8 mouse cellular contexts compared by ENCODE assay signal in genomic region chr2:32534733-32535471, GRCm38 (mm10). TPM values are rescaled to one million over a fixed set of nuclear protein-coding genes. Genes with fewer than 3 reads are reported as not detected.
A peak's percentile ranks its signal among the peaks of the same experiment; 100 is the strongest.
DNase-seq lines count a peak whose midpoint lies in the region; ATAC-seq lines count a peak whose summit lies in the region.

Gene Fam102a, plus strand, starts transcription at chr2:32535332.

- H3K27me3 ChIP-seq in heart, embryonic 13.5 days (replicated peaks) = no peaks in the 10 kb centered on the region
- H3K27me3 ChIP-seq in liver, embryonic 13.5 days = peaks cover 63% of the 10 kb centered on the region
- H3K27me3 ChIP-seq in stomach, embryonic 16.5 days (ENCODE audit: control insufficient read depth, insufficient read depth, low read length) = no peaks in the 10 kb centered on the region

- H3K36me3 ChIP-seq in heart, embryonic 13.5 days = no peaks in the 10 kb centered on the region
- H3K36me3 ChIP-seq in liver, embryonic 13.5 days = no peaks in the 10 kb centered on the region
- no peaks in the 10 kb centered on the region for H3K36me3 ChIP-seq in stomach, embryonic 16.5 days (ENCODE audit: control insufficient read depth, insufficient read depth, low read length)

- peaks cover 53% of the 10 kb centered on the region for H3K4me1 ChIP-seq in heart, embryonic 13.5 days
- H3K4me1 ChIP-seq in liver, embryonic 13.5 days (replicated peaks) = peaks cover 52% of the 10 kb centered on the region
- peaks cover 44% of the 10 kb centered on the region for H3K4me1 ChIP-seq in stomach, embryonic 16.5 days (ENCODE audit: control insufficient read depth, insufficient read depth, low read length)

- peak within 1 kb of the TSS; percentile 95 for H3K4me3 ChIP-seq in heart, embryonic 13.5 days
- H3K4me3 ChIP-seq in liver, embryonic 13.5 days (replicated peaks) = peak within 1 kb of the TSS; percentile 79
- H3K4me3 ChIP-seq in stomach, embryonic 16.5 days (replicated peaks; ENCODE audit: low read length) = peak within 1 kb of the TSS; percentile 75

- H3K9me3 ChIP-seq in heart, embryonic 13.5 days = no peaks in the 10 kb centered on the region
- H3K9me3 ChIP-seq in liver, embryonic 13.5 days (replicated peaks) = no peaks in the 10 kb centered on the region
- no peaks in the 10 kb centered on the region for H3K9me3 ChIP-seq in stomach, embryonic 16.5 days (replicated peaks; ENCODE audit: control insufficient read depth, low read length)

- peak; percentile 98 for DNase-seq in CD4-positive helper T cell, adult 2 months (ENCODE audit: low read depth, low spot score)
- peak; percentile 91 for DNase-seq in brain, embryonic 18.5 days (ENCODE audit: low read depth, low spot score)
- DNase-seq in kidney, postnatal 14 days = peak; percentile 99
- DNase-seq in liver, embryonic 13.5 days = peak; percentile 95
- DNase-seq in neural tube, embryonic 10.5 days (ENCODE audit: extremely low spot score, low spot score) = peak; percentile 100

- H3K4me2 ChIP-seq in heart, embryonic 13.5 days = peak within 1 kb of the TSS; percentile 88
- H3K4me2 ChIP-seq in liver, embryonic 13.5 days = peak within 1 kb of the TSS; percentile 100
- H3K4me2 ChIP-seq in stomach, embryonic 16.5 days (ENCODE audit: low read depth, low read length) = peak within 1 kb of the TSS; percentile 89

- H3K9ac ChIP-seq in heart, embryonic 13.5 days = peak within 1 kb of the TSS; percentile 96
- H3K9ac ChIP-seq in liver, embryonic 13.5 days = peak within 1 kb of the TSS; percentile 82
- peak within 1 kb of the TSS; percentile 91 for H3K9ac ChIP-seq in stomach, embryonic 16.5 days (ENCODE audit: low read length)

- peak within 1 kb of the TSS; percentile 95 for H3K27ac ChIP-seq in heart, embryonic 13.5 days (replicated peaks)
- H3K27ac ChIP-seq in liver, embryonic 13.5 days = peak within 1 kb of the TSS; percentile 77
- H3K27ac ChIP-seq in stomach, embryonic 16.5 days (ENCODE audit: low read length) = peak within 1 kb of the TSS; percentile 97

- under 1% methylated on average over 64 of the region's 67 CpGs for WGBS in heart, embryonic 13.5 days
- under 1% methylated on average over 60 of the region's 67 CpGs for WGBS in liver, embryonic 13.5 days (ENCODE audit: insufficient replicate concordance)
- under 1% methylated on average over 67 of the region's 67 CpGs for WGBS in stomach, embryonic 16.5 days

- peak; percentile 96 for ATAC-seq in erythroid progenitor cell, adult 5-6 weeks (replicated peaks; ENCODE audit: low FRiP score, poor library complexity, severe bottlenecking)
- peak; percentile 90 for ATAC-seq in heart, embryonic 13.5 days (ENCODE audit: extremely low read depth, insufficient number of reproducible peaks, low FRiP score, low TSS enrichment)
- peak; percentile 93 for ATAC-seq in liver, embryonic 13.5 days (ENCODE audit: low read depth)
- peak; percentile 95 for ATAC-seq in stomach, embryonic 16.5 days (ENCODE audit: insufficient read depth, low FRiP score)

RNA-seq across cellular contexts. Expression of gene Fam102a, which starts in this region (rescaled TPM):
- total RNA-seq in erythroid progenitor cell, adult 5-6 weeks (2015; ENCODE audit: low replicate concordance) = 3.6 and 12.6 TPM in 2 replicates
- 0.77 and 3.0 TPM in 2 replicates for total RNA-seq in erythroid progenitor cell, adult 5-6 weeks (2017; ENCODE audit: low replicate concordance)
- 5.4 and 5.7 TPM in 2 replicates for polyA plus RNA-seq in heart, embryonic 13.5 days (2015; fragmentation: Nextera tagmentation; extraction: Ambion mirVana)
- 1.0 and 1.1 TPM in 2 replicates for polyA plus RNA-seq in liver, embryonic 13.5 days (2015; fragmentation: Nextera tagmentation; extraction: Ambion mirVana)
- polyA plus RNA-seq in stomach, embryonic 16.5 days (2015; fragmentation: Nextera tagmentation; extraction: Ambion mirVana) = 11.4 and 12.8 TPM in 2 replicates

Comparison
In these comparisons a context has a peak if more than half of its experiments do, and no peak if none do; other contexts are left out.
1. Peak in every context shown above with its lines: DNase-seq, ATAC-seq, H3K4me3 ChIP-seq and H3K27ac ChIP-seq.